Mouse (Mus musculus) stomach, postnatal 0 days (tissue): ENCODE measurements around the gene Ang. TPM values are rescaled to one million over a fixed set of nuclear protein-coding genes. Genes with fewer than 3 reads are reported as not detected.

Source experiments
- ATAC-seq: fragments of 200-750 bp; cut with Nextera tagmentation; 2 replicates; pipeline ENCODE4 v1.8.0; 2017; ENCODE audit not compliant: low FRiP score, low TSS enrichment
- DNase-seq: peaks from one replicate; pipeline ENCODE4 v3.0.0-alpha.2; 2016; ENCODE audit warnings: low spot score
- H3K27ac ChIP-seq: fragments of 300-500 bp; sonication (generic); replicated peaks from 2 replicates; pipeline ENCODE4 v1.5.1; 2014; ENCODE audit warnings: mild to moderate bottlenecking, control low read depth
- H3K27me3 ChIP-seq: fragments of 300-500 bp; sonication (generic); 2 replicates; pipeline ENCODE4 v1.6.1; 2014; ENCODE audit warnings: low read length; ENCODE audit not compliant: control insufficient read depth, insufficient read depth
- H3K36me3 ChIP-seq: fragments of 300-500 bp; sonication (generic); 2 replicates; pipeline ENCODE4 v1.6.1; 2014; ENCODE audit warnings: low read length, mixed read lengths; ENCODE audit not compliant: control insufficient read depth, insufficient read depth
- H3K4me1 ChIP-seq: fragments of 300-500 bp; sonication (generic); replicated peaks from 2 replicates; pipeline ENCODE4 v1.6.1; 2014; ENCODE audit warnings: antibody characterized with exemption; ENCODE audit not compliant: control insufficient read depth, insufficient read depth
- H3K4me2 ChIP-seq: fragments of 300-500 bp; sonication (generic); replicated peaks from 2 replicates; pipeline ENCODE4 v1.6.1; 2014; ENCODE audit warnings: low read depth, mild to moderate bottlenecking, control low read depth, moderate library complexity
- H3K4me3 ChIP-seq: fragments of 300-500 bp; sonication (generic); 2 replicates; pipeline ENCODE4 v1.5.1; 2014; ENCODE audit warnings: low read depth, low read length, control low read depth
- H3K9ac ChIP-seq: fragments of 300-500 bp; sonication (generic); 2 replicates; pipeline ENCODE4 v1.6.1; 2014; ENCODE audit warnings: mild to moderate bottlenecking, low read length, control low read depth, mixed read lengths
- H3K9me3 ChIP-seq: fragments of 300-500 bp; sonication (generic); 2 replicates; pipeline ENCODE4 v1.6.1; 2016; ENCODE audit warnings: low read length; ENCODE audit not compliant: control insufficient read depth
- CTCF ChIP-seq: IDR thresholded peaks from 2 replicates; pipeline ENCODE4 v1.5.1; 2016; ENCODE audit warnings: antibody characterized with exemption, low read depth, mild to moderate bottlenecking, moderate library complexity
- EP300 ChIP-seq: optimal IDR thresholded peaks from 2 replicates; pipeline ENCODE3; 2016; ENCODE audit warnings: antibody characterized with exemption
- WGBS: fragments of 180-500 bp; shearing (Covaris S2); extraction: QIAGEN DNeasy Blood & Tissue Kit; methylation state at CpG from one replicate; pipeline ENCODE4 v1.1.7; 2014; 5-methylcytosine and 5-hydroxymethylcytosine counted together
- polyA plus RNA-seq: library from polyadenylated mRNA; unstranded; fragments of >200 nt; fragmentation: Nextera tagmentation; extraction: Ambion mirVana; gene quantifications from 2 replicates; pipeline ENCODE4 v1.2.1, GENCODE M21; 2015

The Ang gene
- polyA plus RNA-seq, 1 experiment from 2014 or later = 29.5 TPM

GRCm38 (mm10) chr14:51111966-51112365 lies 21.0 kb downstream of the Ang start:
- Histone ChIP-seq H3K4me1 (no peaks in the 10 kb centered on the region), H3K36me3 (no peaks in the 10 kb centered on the region), H3K4me2 (no peak overlapping the region), H3K4me3 (no peak overlapping the region), H3K27me3 (no peaks in the 10 kb centered on the region), H3K9me3 (no peaks in the 10 kb centered on the region), H3K27ac (no peak overlapping the region), H3K9ac (no peak overlapping the region)
- TF ChIP-seq EP300 (no peak), CTCF (no peak)
- no peak for DNase-seq
- no peak for ATAC-seq
- WGBS = 64% methylated on average over 3 of the region's 3 CpGs

- no peak for TF ChIP-seq EP300
- WGBS = 48% methylated on average over 9 of the region's 9 CpGs
- H3K4me1 ChIP-seq = no peaks in the 10 kb centered on the region
- no peak overlapping the region for H3K4me3 ChIP-seq
- no peaks in the 10 kb centered on the region for H3K9me3 ChIP-seq
- DNase-seq = no peak
- H3K4me2 ChIP-seq = no peak overlapping the region
- ATAC-seq = no peak
- H3K9ac ChIP-seq = no peak overlapping the region
- no peak overlapping the region for H3K27ac ChIP-seq
- H3K36me3 ChIP-seq = no peaks in the 10 kb centered on the region
- H3K27me3 ChIP-seq = no peaks in the 10 kb centered on the region
Observed at GRCm38 (mm10) chr14:51113476-51113875, 22.5 kb downstream of the Ang start.

- no peak within 1 kb of the TSS for H3K27ac ChIP-seq
- H3K4me2 ChIP-seq = no peak within 1 kb of the TSS
- no peaks in the 10 kb centered on the region for H3K4me1 ChIP-seq
- no peaks in the 10 kb centered on the region for H3K27me3 ChIP-seq
- DNase-seq = no peak
- no peak for ATAC-seq
- H3K9me3 ChIP-seq = no peaks in the 10 kb centered on the region
- no peak within 1 kb of the TSS for H3K9ac ChIP-seq
- no peaks in the 10 kb centered on the region for H3K36me3 ChIP-seq
- no peak for TF ChIP-seq EP300
- no peak for TF ChIP-seq CTCF
- 54% methylated on average over 12 of the region's 12 CpGs for WGBS
- H3K4me3 ChIP-seq = no peak within 1 kb of the TSS
Observed at GRCm38 (mm10) chr14:51113916-51114560, 23.1 kb downstream of the Ang start, which contains the start of gene Eddm3b. Eddm3b (plus strand) TSS chr14:51114426.

GRCm38 (mm10) chr14:51125684-51126083 lies 34.7 kb downstream of the Ang start:
- Histone ChIP-seq H3K4me1 (no peaks in the 10 kb centered on the region), H3K9me3 (no peaks in the 10 kb centered on the region), H3K4me3 (no peak overlapping the region), H3K27ac (no peak overlapping the region), H3K4me2 (no peak overlapping the region), H3K9ac (no peak overlapping the region), H3K27me3 (no peaks in the 10 kb centered on the region), H3K36me3 (no peaks in the 10 kb centered on the region)
- WGBS = 85% methylated on average over 6 of the region's 6 CpGs
- DNase-seq = no peak
- TF ChIP-seq CTCF (no peak), EP300 (no peak)
- ATAC-seq = no peak

DNA sequence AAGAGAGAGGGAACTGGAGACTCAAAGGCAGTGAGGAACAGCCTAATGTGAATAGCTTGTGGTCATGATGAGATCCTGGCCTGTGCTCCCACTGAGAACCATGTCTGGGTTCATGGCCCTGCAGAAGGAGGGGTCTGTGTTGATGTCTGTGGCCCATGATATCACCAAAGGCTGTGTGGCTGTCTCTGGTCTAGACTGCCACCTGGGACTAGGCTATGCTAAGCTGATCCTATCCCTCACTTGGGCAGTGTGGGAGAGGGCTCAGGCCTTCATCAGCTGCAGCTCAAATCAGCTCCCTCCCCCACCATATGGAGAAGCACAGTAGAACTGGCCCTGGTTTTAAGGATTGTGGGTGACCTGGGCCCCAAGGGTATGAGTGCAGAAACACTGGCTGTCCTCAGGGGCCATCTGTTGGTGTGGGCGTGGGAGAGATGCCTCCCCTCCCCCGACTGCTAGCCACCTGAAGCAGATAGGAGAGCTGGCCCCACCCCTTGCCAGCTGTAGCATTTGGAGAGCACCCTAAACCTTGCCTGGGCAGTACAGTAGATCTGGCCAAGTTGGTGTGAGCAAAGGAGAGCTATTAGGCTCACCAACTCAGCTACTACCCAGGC lies 36.8 kb downstream of the Ang start:
- WGBS = 43% methylated on average over 2 of the region's 2 CpGs
- Histone ChIP-seq H3K4me2 (no peak overlapping the region), H3K36me3 (no peaks in the 10 kb centered on the region), H3K4me3 (no peak overlapping the region), H3K4me1 (no peaks in the 10 kb centered on the region), H3K27me3 (no peaks in the 10 kb centered on the region), H3K9me3 (no peaks in the 10 kb centered on the region), H3K9ac (no peak overlapping the region), H3K27ac (no peak overlapping the region)
- no peak for ATAC-seq
- no peak for DNase-seq
- TF ChIP-seq EP300 = no peak
- TF ChIP-seq CTCF = no peak

DNA sequence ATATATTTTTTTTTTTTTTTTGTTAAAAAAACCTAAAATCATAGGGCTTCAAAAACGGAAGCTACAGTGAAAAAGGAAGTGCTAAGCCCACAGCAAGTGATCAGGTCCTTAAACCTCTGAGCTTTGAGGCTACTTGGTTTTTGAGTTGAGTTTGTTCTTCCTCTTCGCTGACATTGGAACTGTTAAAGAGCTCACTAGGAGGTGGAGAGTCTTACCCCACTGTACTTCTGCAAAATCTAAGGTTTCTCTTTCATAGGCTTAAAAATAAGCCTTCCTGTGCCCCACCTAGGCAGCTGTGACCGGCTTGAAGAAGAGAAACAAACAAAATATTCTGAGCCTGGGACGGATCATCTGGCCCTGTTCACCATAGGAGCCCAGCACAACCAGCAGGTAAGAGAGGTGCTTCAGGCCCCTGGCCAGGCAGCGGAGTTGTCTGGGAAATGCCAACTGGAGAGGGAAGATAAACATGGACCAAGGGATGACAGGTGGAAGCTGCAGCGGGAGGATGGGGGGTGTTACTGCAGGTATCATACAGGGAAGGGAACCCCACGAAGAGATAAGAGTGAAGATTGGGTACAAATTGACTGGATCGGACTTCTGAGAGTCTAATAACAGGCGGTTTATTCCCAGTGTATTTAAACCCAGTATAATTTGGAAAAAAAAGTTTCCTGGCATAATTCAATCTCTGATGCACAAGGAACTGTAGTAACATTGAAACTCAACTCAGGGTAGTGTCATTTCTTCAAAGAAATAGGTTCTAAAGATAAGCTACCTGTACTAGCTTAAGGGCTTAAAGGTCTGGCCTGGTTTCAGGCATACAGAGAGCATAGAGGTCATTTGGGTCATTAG lies 38.0 kb downstream of the Ang start:
- Histone ChIP-seq H3K4me1 (no peaks in the 10 kb centered on the region), H3K36me3 (no peaks in the 10 kb centered on the region), H3K9ac (no peak overlapping the region), H3K27me3 (no peaks in the 10 kb centered on the region), H3K4me3 (no peak overlapping the region), H3K4me2 (no peak overlapping the region), H3K27ac (no peak overlapping the region), H3K9me3 (no peaks in the 10 kb centered on the region)
- no peak for TF ChIP-seq EP300
- no peak for TF ChIP-seq CTCF
- WGBS = 73% methylated on average over 9 of the region's 9 CpGs
- no peak for ATAC-seq
- no peak for DNase-seq
